Mouse (Mus musculus) ES-Bruce4 (cell line): Measurements from ENCODE around the gene Sirpa.

Source experiments
- CTCF ChIP-seq: IDR thresholded peaks from one replicate; pipeline ENCODE4 v1.8.1; 2011; ENCODE audit warnings: low read depth, low read length
- EP300 ChIP-seq: IDR thresholded peaks from 2 replicates; pipeline ENCODE4 v1.6.1; 2011; ENCODE audit warnings: low read depth, low read length; ENCODE audit not compliant: insufficient read depth
- POLR2A ChIP-seq: IDR thresholded peaks from one replicate; pipeline ENCODE4 v1.8.1; 2011; ENCODE audit warnings: low read length; ENCODE audit not compliant: insufficient read depth

- TF ChIP-seq CTCF (no peak), EP300 (no peak), POLR2A (no peak)
Measured at GRCm38 (mm10) chr2:129576611-129577447, 15.8 kb upstream of the Sirpa start.
